Mouse (Mus musculus) testis, adult 2 months (tissue): ENCODE results near the gene Dync1i1. TPM values are rescaled to one million over a fixed set of nuclear protein-coding genes. Genes with fewer than 3 reads are reported as not detected.

Experiments
- H3K27ac ChIP-seq: fragments of 200-500 bp; 2 replicates; pipeline ENCODE4 v1.5.1; 2012; ENCODE audit warnings: low read depth, low read length; ENCODE audit not compliant: control insufficient read depth, insufficient read depth
- H3K27me3 ChIP-seq: fragments of 200-500 bp; 2 replicates; pipeline ENCODE4 v1.6.1; 2012; ENCODE audit warnings: mild to moderate bottlenecking, low read length, moderate library complexity; ENCODE audit not compliant: control insufficient read depth, insufficient read depth
- H3K36me3 ChIP-seq: fragments of 200-500 bp; 2 replicates; pipeline ENCODE4 v1.6.1; 2012; ENCODE audit warnings: mild to moderate bottlenecking, low read length; ENCODE audit not compliant: control insufficient read depth, insufficient read depth
- H3K4me1 ChIP-seq: fragments of 200-500 bp; 2 replicates; pipeline ENCODE4 v1.6.1; 2012; ENCODE audit warnings: low read length; ENCODE audit not compliant: control insufficient read depth, insufficient read depth
- H3K4me3 ChIP-seq: fragments of 200-500 bp; 2 replicates; pipeline ENCODE4 v1.5.1; 2012; ENCODE audit warnings: low read depth, mild to moderate bottlenecking, low read length, moderate library complexity, mixed read lengths; ENCODE audit not compliant: control insufficient read depth
- CTCF ChIP-seq: fragments of 200-500 bp; IDR thresholded peaks from 2 replicates; pipeline ENCODE4 v1.5.1; 2012; ENCODE audit warnings: low read depth, mild to moderate bottlenecking, inconsistent platforms, low read length, moderate library complexity; ENCODE audit not compliant: control insufficient read depth, insufficient read depth, insufficient replicate concordance
- POLR2A ChIP-seq: fragments of 200-500 bp; IDR thresholded peaks from 2 replicates; pipeline ENCODE4 v1.6.1; 2012; ENCODE audit warnings: low read depth, mild to moderate bottlenecking, inconsistent platforms, low read length, moderate library complexity; ENCODE audit not compliant: control insufficient read depth
- polyA plus RNA-seq: library from polyadenylated mRNA; depleted of rRNA; stranded (reverse); fragments of >200 nt; gene quantifications from 2 replicates; pipeline ENCODE4 v1.2.3, GENCODE M21; 2012

The Dync1i1 gene
- polyA plus RNA-seq, 1 experiment, result 12.1 TPM

DNA sequence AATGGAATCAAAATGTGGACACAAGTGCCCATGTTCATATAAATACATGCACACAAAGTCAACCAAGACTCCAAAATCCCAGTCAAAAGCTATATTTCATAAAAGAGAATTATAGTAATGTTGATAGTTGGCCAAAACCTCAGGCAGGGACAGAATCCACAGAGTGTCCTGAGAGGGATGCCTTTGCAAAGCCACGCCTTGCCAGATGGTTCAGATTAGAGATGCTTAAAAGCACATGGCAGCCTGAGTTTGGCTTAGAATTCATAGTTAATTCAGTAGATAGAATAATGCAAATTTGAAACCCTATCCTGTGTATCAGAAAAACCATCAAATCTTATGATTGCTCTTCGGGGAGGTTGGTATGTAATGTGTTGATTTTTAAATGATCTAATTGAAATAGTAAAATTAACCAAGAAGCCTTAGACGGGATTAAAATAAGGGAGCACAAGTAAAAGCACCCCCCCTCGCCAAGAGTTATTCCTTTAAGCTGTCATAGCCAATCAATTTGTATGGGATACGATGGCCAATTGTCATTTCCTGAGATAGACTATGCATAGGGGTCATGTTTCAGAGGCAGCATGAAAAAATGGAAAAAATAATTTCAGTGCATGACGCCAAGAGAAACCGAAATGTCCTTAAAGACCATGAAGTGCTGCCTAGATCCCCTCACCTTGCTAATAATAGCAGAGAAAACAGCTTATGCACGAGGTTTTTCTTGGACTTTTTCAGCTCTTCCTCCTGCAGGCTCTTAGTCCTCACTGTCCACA is 210.3 kb downstream of the Dync1i1 start:
- Histone ChIP-seq H3K4me1 (no peaks in the 10 kb centered on the region), H3K27ac (no peak overlapping the region), H3K27me3 (no peaks in the 10 kb centered on the region), H3K36me3 (no peaks in the 10 kb centered on the region), H3K4me3 (no peak overlapping the region)
- TF ChIP-seq CTCF, result no peak
- no peak for TF ChIP-seq POLR2A

DNA sequence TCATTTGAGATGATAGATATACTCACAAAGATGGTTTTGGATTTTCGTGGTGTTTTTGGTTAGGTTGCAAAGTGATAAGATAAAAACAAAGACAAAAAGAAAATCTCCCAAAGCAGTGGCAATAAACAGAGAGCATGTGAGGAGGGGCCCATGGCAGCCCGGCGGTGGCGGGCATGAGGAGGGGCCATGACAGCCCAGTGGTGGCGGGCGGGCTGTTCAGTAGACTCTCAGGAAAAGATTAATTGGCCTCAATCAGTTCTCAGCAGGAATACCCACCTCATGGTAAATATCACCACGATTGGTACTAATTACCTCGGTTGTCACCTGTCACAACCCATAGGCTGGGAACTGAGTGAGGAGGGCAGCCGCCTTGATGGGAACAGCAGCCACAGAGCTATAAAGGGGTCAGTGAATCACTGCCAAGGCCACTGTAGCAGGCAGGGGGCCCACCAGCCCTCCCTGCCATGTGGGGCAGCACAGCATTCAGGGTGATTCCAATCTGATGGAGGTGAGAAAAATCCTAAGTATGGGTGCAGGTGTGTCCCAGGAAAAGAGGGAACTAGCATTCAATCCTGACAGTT is 224.5 kb downstream of the Dync1i1 start:
- Histone ChIP-seq H3K27ac (no peak overlapping the region), H3K36me3 (no peaks in the 10 kb centered on the region), H3K27me3 (no peaks in the 10 kb centered on the region), H3K4me3 (no peak overlapping the region), H3K4me1 (no peaks in the 10 kb centered on the region)
- TF ChIP-seq POLR2A (no peak), CTCF (no peak)

DNA sequence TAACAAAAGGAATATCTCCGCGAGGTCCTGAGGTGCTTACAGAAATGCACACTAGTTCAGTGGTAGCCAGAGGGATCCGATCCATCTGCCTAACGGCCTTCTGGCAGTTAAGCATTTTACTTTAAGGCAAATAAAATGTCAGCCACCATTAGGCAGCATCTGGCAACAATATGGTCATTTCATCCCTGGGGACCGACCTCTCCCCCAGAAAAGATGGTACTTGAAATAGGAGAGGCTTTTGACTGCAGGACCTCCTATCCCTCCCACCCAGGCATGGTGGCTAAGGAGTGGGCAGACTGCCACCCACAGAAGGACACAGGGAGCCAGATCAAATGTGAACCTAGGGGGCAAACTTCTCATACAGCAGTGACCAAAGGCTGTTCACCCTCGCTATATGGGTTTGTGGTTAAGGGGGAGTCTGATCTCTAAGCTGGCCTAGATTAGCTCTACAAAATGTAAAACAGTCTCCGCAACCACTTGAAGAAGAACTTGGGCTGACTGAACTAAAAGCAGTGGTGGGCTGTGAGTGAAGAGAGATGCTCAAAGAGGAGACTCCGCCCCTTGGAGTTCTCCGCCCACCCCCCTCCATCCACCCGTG is 231.0 kb downstream of the Dync1i1 start:
- no peaks in the 10 kb centered on the region for H3K4me1 ChIP-seq
- H3K4me3 ChIP-seq, result no peak overlapping the region
- H3K27me3 ChIP-seq, result no peaks in the 10 kb centered on the region
- no peak overlapping the region for H3K27ac ChIP-seq
- H3K36me3 ChIP-seq, result no peaks in the 10 kb centered on the region
- TF ChIP-seq POLR2A, result no peak
- TF ChIP-seq CTCF, result no peak

DNA sequence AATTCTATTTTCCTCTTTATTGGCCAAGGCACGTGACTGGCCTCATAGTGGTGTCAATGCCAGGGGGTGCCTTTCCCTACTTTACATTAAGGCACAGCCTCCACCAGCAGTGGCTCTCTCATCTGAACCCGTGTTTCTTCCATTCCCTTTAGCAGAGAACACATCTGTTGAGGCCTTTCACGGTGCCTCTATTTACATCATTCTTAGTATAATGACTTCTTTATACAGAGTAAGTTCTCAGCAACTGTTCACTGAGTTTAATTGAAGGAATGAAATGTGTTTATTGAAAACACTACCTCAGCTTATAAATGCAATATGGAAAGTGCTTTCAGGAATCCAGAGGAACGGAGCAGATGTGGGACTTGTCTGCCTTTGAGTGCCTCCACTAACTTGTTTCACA is 235.3 kb downstream of the Dync1i1 start:
- H3K27me3 ChIP-seq, result no peaks in the 10 kb centered on the region
- H3K36me3 ChIP-seq, result no peaks in the 10 kb centered on the region
- no peak overlapping the region for H3K4me3 ChIP-seq
- H3K4me1 ChIP-seq, result no peaks in the 10 kb centered on the region
- TF ChIP-seq POLR2A (no peak), CTCF (no peak)
- no peak overlapping the region for H3K27ac ChIP-seq

DNA sequence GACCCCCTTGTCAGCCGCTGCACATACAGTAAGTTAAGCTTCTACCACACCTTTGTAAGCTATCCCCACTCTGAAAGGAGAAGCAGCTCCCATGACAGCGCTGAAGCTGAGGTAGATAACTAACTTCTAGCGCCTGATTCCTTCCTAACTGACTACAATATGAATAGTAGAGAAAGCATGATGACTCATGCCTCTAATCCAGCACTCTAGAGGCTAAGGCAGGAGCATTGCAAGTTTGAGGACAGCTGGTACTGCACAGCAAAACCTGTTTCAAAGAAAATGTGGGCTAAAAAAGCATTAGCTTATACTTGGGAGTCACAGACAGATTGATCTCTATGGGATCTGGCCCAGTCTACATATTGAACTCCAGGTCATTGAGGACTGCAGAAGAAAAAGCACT is 236.5 kb downstream of the Dync1i1 start:
- no peaks in the 10 kb centered on the region for H3K27me3 ChIP-seq
- no peak overlapping the region for H3K27ac ChIP-seq
- TF ChIP-seq POLR2A (no peak), CTCF (no peak)
- H3K4me1 ChIP-seq, result no peaks in the 10 kb centered on the region
- no peak overlapping the region for H3K4me3 ChIP-seq
- H3K36me3 ChIP-seq, result no peaks in the 10 kb centered on the region

DNA sequence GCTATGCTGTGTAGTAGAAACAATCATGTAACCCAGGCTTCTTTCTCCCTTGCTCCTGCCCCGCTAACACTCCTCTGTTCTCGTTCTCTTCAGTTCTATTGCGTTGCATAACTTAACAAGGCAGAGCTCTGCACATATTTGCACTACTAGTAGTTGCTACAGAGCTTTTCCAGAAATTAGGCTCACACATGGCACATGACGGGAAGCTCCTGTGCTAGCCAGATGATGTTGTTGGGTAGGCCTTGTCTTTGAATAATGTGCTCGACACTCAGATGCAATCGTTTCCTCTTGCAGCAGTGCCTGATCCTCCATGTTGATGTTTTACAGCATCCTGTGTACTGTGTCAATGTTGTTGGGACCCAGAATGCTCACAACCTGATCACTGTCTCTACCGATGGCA is 240.9 kb downstream of the Dync1i1 start:
- TF ChIP-seq POLR2A (no peak), CTCF (no peak)
- Histone ChIP-seq H3K4me3 (no peak overlapping the region), H3K27ac (no peak overlapping the region), H3K27me3 (no peaks in the 10 kb centered on the region), H3K4me1 (no peaks in the 10 kb centered on the region), H3K36me3 (no peaks in the 10 kb centered on the region)

DNA sequence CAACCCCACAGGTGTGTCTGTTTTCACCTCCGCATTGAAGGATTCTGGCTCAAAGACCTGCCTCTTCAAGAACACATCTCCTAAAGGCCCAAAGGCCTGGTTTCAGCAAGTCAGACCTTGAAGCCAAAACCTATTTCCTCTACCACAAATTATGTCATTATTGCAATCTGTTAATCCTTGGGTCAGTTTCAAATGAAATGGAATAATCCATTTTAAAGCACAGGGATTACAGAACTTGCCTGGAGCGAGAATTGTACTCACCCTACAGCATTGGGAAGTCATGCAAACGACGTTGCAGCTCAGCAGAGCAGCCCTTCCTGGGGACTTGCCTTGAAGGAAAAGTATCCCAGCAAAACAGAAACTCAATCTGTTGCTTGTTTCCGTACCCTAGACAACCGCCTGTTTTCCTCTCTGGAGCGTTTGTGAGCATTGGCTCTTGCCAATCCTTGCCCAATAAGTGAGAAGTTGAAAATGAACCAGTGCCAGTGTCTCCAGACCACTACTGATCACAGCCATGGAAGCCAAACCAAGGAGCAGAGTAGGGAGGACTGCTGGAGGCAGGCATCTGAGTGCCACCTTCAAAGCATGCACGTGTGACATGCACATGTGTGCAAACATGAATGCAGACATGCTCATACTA is 241.5 kb downstream of the Dync1i1 start:
- Histone ChIP-seq H3K36me3 (no peaks in the 10 kb centered on the region), H3K4me1 (no peaks in the 10 kb centered on the region), H3K27me3 (no peaks in the 10 kb centered on the region), H3K27ac (no peak overlapping the region), H3K4me3 (no peak overlapping the region)
- TF ChIP-seq POLR2A (no peak), CTCF (no peak)
